Mouse (Mus musculus) layer of hippocampus, postnatal 14 days (tissue): ENCODE data around the gene Macrod2. TPM values are rescaled to one million over a fixed set of nuclear protein-coding genes. Genes with fewer than 3 reads are reported as not detected.
"Not testable (repeated sequence)": the region's sequence is repeated elsewhere in the genome, so short reads cannot be mapped to it uniquely, and the experiment has no call there.

Experiments
- DNase-seq, 2 experiments: peaks; one replicate each; pipeline ENCODE4 v3.0.0; 2021 to 2022; ENCODE audit warnings: low spot score in 2 of 2, mixed read lengths in 1 of 2
- total RNA-seq, 2 experiments: library from RNA; stranded (reverse); gene quantifications; 2 replicates each; pipeline ENCODE4 v1.2.3; 2021

The Macrod2 gene
- total RNA-seq, 2 experiments from 2014 or later, result 48.7 to 54.6 TPM

- no peak for DNase-seq
Observed at GRCm38 (mm10) chr2:140693845-140694244, 298.7 kb downstream of the Macrod2 start.

DNA sequence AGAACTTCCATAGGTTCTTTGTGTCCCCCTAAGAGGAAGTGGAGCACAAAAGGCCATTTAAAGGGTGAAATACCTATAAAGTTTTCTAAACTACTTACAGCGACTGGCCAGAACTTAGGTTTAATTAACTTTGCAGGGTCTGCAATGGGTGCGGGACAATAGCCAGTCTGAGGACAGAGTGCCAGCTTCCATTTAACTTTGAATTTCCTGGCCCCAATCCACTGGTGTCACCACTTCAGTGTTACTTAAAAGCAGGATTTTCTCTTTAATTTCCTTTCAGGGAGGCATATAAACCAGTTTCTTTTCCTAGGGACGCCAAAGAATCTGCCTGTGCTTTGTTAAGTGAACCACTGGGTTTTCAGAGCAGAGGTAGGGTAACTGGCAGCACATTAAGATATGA, 303.5 kb downstream of the Macrod2 start:
- DNase-seq, result no peak

GRCm38 (mm10) chr2:140703377-140703776, 308.3 kb downstream of the Macrod2 start:
- DNase-seq, result no peak

DNA sequence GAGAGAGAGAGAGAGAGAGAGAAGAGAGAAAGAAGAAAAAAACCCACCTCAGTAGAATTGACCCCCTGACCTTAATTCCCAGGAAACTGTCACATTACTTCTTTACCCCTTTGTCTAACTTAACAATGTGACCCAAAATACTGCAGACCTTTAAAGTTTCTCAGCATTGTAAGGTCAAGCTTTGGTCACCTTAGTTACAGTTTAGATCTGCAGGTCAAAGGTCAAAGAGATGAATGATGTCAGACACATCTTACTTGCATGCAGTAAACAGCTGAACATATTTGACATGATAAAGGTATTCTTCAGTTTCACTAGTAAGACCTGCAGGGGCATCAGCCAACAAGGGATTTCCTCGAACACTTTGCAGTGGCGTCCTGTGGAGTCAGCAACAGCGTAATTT, 309.0 kb downstream of the Macrod2 start:
- no peak for DNase-seq

- no peak for DNase-seq
Observed at GRCm38 (mm10) chr2:140705278-140705677, 310.2 kb downstream of the Macrod2 start.

DNA sequence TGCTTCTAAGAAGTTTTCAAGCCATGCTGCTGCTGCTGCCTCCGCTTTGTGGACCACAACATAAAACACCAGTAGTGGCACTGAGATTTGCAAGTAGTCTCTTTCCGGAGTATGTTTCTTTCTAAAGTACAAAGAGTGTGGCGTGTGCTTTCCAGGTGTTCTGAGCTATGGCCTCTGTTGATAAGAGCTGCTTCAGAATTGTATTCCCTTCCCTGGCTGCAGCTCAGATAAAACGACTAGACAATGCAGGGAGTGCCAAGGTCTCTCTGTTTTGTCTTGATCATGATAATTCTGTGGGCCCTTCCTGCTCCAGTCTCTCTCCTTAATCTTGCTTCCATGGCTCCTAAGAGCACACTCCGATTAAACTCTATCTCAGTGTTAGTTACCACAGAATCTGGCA, 312.4 kb downstream of the Macrod2 start:
- no peak for DNase-seq

- no peak for DNase-seq
Observed at GRCm38 (mm10) chr2:140715822-140716221, 320.7 kb downstream of the Macrod2 start.

DNA sequence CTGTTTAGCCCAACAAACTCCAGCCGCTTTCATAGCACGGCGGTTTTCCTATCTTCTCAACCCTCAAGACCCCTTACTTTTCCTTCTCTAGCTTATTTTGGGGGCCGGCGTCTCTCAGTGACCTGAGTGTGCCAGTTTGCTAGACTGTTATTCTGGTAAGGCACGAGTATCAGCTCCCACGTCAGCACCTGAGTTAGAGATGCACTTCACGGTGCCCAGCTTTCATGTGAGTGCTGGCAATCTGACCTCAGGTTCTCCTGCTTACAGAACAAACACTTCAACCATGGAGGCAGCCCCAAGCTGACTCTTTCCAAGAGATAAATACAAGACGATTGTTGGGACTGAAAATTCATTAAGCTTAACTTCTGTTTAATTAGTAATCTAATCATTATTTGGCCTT, 322.3 kb downstream of the Macrod2 start:
- no peak for DNase-seq

- no peak for DNase-seq
Observed at GRCm38 (mm10) chr2:140732616-140733183, 337.6 kb downstream of the Macrod2 start.

- no peak for DNase-seq
Observed at GRCm38 (mm10) chr2:140740511-140740910, 345.4 kb downstream of the Macrod2 start.

- DNase-seq, result not testable (repeated sequence)
Observed at GRCm38 (mm10) chr2:140742954-140743353, 347.8 kb downstream of the Macrod2 start.

DNA sequence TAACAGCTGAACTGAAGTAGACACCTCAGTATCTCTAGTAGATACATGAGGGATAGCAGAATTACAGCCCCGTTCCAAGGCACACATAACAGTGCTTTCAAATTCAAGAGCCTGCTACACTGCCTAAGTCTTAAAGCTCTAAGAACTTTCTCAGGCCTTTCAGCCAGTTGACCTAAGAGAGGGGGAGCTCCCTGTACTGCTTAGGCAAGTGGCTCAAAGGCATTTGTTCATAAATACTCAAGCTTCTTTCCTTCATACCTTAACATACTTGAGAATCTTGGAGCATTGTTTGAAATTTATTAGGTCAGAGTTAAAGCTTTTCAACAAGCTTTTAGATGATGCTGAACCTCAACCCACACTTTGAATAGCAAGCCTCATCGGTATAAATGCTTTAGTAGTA, 363.8 kb downstream of the Macrod2 start:
- DNase-seq, result no peak

- DNase-seq, result no peak
Observed at GRCm38 (mm10) chr2:140759732-140760131, 364.6 kb downstream of the Macrod2 start.

DNA sequence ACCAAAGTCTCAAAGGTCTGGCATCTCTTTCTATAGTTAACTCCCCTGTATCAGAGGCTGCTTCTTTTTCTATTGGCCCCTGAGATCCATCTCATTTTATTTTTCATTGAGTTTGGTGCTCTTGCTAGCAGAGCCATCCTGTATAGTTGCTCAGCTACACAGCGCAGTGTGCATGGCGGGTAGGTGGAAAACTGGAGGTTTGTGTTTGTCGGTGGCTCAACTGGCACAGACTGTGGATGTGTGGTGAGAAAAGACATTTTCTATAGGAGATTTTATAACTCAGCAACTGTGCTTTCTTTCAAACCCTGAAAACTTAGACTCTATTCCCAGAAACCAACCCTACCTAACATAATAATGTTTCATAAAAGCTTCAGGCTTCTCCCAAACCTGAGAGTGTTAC, 365.0 kb downstream of the Macrod2 start:
- no peak for DNase-seq

DNA sequence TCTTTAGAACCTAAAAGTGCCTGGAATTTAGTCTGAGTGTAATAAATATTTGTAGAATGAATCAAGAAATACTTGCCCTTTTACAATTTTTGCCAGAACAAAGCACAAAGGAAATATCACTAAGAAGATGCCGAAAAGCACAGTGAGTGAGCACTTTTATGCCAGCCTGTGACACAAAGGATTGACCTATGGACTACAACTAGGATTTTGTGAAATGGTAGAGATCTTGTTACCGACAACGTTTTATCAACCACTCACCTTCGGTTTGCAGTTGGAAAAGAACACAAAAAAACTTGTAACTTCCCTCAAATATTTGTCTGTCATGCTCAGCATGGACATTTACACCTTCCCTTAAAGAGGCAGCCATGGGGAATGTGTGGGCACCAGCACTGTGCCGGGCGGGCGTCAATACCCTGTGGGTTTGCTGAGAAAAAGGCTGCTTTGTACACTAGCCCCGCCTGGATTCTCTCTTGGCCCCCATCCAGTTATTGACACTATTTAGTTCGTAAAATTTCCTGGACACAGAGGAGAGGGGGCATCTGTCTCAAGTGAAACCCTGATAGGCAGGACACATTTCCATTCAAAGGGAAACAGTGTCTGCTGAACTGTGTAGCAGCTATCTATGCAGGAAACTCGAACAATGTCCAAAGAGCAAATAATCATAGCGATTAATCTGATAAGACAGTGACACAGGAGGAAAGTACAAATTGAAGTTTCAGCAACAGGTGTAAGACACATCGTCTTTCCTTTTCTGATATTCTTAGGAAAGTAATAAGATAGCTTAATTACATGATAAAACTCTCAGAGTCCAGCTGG, 368.2 kb downstream of the Macrod2 start:
- no peak for DNase-seq

DNA sequence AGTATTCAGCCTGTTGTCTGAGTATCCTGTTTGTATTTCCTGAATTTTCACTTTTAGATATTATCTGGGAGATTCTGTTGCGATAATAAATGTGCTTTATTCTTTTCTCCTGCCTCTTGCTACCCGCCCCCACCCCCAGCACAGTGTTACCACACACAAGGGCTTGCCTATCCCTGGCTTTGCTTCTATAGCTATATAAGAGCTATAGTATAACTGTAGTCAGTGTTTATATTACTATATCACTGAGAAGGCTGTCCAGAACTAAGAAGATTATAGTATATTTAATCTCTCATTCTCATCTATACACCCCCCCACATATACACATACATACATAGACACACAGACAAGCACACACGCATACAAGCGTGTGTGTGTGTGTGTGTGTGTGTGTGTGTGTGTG, 374.4 kb downstream of the Macrod2 start:
- DNase-seq, result no peak

DNA sequence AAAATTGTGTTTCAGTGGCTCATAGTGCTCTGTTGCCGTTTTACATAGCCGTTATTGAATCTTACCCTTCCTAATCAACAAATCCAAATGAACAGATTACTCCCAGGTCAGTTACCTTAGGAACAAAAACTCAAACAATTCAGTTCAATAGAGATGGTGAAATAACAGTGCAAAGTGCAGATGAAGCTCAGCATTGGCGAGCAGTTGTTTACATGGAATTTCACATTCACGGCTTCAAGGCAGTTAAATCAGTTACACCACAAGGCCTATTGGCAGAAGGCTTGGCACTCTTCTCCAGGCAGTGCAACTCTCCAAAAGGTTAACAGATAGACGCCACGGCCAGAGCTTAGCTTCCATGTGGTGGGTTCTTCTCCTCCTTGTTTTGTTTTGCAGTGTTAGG, 377.7 kb downstream of the Macrod2 start:
- DNase-seq, result no peak

- no peak for DNase-seq
Observed at GRCm38 (mm10) chr2:140773456-140773855, 378.3 kb downstream of the Macrod2 start.

- no peak for DNase-seq
Observed at GRCm38 (mm10) chr2:140774808-140775370, 379.8 kb downstream of the Macrod2 start.

DNA sequence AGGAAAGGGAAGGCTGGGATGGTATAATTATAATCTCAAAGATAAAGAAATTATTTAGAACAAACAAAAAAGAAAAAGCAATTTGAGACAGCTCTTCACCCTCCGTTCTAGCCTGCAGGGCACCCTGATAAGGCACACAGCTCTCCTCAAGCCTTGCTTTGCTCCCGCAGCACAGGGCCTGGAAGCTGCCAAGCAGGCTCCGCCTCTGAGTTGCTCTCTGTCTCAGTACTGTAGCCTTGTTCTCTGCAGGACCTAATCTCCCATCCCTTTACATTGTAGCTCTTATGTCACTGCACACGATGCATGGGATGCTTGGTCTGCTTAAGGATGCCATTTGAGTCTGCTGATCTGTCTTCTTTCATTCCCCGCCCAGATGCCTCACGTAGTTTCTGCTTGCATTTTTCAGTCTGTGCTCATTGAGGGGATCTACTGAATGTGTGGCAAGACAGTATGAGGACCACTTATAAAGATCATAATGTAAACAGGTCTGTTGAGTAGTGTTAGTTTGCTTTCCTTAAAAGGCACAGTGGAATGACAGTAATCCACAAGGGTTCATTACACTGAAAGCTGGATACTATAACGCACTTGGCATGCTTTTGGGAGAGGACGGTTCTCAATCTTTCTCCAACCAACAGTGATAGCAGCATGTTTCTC, 380.5 kb downstream of the Macrod2 start:
- DNase-seq, result no peak

DNA sequence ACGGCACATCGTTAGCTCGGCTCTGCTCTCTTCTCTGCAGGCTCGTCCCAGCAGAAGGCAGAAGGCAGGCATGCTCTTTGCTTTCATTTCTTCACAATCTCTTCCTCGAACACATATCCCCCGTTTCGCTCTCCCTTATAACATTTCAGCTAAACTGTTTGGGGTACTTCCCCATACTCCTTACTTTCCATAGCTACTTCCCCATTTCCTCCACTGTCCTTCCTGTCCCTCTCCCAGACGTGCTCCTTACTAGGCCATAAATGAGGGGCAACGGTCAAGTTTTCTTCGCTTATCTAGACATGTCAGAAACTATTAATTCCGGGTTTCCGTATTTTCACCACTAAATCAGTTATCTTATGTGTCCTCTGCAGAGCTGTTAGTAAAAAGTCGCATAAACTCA, 383.1 kb downstream of the Macrod2 start:
- DNase-seq, result no peak

- DNase-seq, result peak in 1 of 2 experiments; percentile 30
Observed at GRCm38 (mm10) chr2:140783041-140783440, 387.9 kb downstream of the Macrod2 start.
